Mouse (Mus musculus) layer of hippocampus, adult 11-12 months (tissue): ENCODE data around the gene Atraid.

Experiments used
- DNase-seq: peaks from one replicate; pipeline ENCODE4 v3.0.0; 2022; ENCODE audit warnings: low spot score

The Atraid gene

DNA sequence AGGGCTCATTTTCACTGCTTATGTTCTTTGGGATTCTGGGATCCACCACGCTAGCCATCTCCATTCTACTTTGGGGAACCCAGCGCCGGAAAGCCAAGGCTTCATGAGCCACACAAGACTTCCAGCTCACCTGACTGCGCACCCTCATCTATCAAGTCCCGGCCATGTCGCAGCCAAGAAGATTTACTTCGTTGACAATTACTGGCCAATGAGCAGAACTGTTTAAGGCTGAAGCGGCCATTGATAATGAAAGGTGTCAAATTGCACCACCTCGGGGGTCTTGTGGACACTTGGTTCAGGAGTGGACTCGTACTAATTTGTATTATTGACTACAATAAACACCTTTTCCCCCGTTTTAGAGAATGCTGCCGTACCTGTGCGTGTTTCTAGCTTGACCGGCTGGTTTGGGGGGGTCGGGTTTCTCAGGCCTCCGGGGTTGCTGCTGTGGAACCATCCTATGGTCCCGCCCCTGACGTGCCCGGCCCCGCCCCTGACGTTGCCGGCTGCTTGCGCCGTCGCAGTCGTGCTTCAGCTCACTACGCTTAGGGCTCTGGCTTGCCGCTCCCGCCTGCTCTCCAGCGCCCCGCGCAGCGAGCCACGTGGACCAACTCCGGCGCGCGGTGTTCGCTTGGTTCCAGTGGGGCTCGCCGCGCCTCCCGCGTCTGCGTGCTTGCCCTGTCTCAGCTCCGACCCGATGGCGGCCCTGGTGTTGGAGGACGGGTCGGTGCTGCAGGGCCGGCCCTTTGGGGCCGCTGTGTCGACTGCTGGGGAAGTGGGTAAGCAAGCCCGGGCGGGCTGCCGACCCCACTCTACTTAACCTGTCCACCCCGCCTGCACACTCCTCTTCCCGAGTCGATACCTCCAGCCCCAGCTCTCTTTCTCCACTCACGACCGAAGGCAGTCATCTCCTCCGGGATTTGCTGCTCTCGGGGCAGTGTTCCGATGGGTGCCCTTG, 6.4 kb downstream of the Atraid start, which contains the start of gene Cad:
Gene Cad, plus strand, starts transcription at position 520 of the 955 bp plus-strand sequence.
- DNase-seq, result peak; percentile 92

DNA sequence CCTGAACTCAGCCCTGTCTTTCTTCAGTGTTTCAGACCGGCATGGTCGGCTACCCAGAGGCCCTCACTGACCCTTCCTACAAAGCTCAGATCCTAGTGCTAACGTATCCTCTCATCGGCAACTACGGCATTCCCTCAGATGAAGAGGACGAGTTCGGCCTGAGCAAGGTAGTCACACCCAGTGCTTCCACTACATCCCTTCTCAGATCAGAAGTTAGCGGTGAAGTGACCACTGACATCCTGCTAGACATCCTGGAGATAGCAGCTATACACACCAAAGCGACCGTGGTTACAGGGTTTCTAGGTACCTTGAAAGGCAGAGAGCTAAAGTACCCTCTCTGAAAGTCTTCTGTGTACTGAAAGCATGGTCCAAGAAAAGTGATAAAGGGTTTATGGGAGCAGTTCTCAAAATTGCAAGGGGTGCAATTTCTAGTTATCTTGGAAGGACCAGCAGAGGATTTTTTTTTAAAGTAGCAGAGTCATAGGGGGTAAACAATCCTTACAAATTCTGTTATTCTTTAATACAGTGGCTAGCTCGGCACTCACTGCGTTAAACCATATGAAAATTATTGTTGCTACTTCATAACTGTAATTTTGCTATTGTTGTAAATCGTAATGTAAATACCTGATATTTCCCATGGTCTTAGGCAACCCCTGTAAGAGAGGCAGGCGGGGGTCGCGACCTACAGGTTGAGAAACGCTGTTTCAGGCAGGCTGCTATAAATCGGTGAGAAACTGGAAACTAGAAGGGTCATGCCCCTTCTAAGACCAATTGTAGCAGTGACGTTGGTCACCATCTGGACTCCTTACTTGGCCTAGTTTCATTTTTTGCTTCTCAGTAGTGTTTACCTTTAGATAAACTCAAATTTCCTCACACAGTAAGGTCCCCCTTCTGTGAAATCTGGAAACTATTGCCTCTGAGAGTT, 7.4 kb downstream of the Atraid start:
- no peak for DNase-seq

- no peak for DNase-seq
Observed at GRCm38 (mm10) chr5:31069810-31070209, 21.7 kb downstream of the Atraid start.

- no peak for DNase-seq
Observed at GRCm38 (mm10) chr5:31071059-31071458, 22.9 kb downstream of the Atraid start.

GRCm38 (mm10) chr5:31071821-31072220, 23.7 kb downstream of the Atraid start:
- DNase-seq, result no peak

GRCm38 (mm10) chr5:31073176-31073575, 25.1 kb downstream of the Atraid start:
- DNase-seq, result no peak

DNA sequence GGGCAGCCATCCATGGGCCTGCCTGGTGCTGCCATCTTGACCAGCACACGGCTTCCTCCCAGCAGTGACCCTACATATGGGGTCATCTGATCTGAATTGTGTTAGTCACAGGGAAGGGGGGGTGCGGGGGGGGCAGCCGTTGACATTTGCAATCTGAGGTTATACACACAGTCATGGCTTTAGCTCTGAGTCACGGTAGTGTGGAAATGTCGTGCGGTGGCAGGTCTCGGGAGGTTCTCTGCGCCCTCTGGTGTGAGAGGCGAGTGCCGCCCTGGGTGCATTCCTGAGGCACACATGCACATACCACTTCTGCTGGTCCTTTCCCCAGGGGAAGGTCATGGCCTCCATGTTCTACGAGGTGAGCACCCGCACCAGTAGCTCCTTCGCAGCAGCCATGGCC, 28.2 kb downstream of the Atraid start:
- no peak for DNase-seq

DNA sequence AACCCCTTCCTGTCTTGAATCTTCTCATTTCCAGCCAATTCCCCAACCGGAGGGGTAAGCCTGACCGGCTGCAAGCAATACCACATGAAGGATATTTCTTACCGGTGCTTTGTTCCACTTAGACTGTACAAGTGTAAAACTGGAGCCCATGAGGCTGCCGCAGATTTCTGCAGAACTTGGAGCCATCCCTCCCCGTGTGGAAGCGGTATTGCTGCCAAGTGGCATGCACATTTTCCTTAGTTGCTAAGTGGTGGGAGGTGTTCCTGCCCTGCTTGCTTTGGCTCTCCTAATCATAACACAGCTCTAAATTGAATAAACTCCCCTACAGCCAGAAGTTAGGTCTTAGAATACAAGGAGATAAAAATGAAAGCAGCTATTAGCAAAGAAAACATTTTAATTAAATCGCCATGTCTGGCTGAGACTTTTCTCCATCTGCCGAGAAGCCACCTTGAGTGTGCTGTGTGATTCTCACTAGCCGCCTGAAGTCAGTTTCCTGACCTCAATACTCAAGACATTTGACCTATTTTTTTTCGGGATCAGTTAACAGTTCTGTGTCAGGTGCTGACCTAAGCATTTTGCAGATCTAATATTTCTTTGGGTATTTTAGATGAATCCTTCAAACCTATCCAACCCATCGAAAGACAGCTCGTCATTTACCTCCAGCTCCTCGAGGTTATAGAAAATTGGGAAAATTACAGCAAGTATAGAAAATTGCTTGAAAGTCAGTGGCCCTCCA, 32.1 kb downstream of the Atraid start:
- peak; percentile 52 for DNase-seq

DNA sequence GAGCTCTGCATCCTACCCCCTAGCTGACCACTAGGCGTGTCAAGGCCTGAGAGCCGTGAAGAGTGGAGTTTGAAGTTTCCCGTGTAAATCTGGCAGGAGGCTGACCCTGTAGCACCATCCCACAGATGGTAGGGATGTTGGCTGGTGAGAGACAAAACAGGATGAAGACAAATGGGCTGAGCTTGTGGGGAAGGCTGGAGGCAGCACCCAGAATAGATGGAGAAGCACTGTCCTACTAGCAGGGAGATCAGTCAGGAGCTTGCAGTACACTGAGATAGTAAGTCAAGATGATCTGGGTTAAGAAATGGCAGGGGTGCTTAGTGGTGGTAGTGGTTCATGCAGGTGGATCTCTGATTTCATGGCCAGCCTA, 32.7 kb downstream of the Atraid start:
- DNase-seq, result no peak

GRCm38 (mm10) chr5:31081386-31081785, 33.3 kb downstream of the Atraid start:
- DNase-seq, result no peak

DNA sequence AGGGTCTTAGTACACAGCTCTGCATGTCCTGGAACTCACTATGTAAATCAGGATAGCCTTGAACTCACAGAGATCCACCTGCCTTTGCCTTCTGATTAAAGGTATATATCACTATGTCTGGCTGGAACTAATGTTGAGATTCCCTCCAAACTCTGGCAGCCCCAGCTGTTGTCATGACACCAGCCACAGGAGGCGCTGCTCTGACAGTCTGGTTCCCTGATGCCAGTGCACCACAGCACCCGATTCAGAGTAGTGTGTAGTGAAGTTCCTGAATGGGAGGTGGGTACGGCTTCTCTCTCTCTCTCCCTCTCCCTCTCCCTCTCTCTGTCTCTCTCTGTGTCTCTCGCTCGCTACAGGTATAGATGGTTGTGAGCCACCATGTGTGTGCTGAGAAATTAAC, 34.2 kb downstream of the Atraid start:
- peak; percentile 68 for DNase-seq

DNA sequence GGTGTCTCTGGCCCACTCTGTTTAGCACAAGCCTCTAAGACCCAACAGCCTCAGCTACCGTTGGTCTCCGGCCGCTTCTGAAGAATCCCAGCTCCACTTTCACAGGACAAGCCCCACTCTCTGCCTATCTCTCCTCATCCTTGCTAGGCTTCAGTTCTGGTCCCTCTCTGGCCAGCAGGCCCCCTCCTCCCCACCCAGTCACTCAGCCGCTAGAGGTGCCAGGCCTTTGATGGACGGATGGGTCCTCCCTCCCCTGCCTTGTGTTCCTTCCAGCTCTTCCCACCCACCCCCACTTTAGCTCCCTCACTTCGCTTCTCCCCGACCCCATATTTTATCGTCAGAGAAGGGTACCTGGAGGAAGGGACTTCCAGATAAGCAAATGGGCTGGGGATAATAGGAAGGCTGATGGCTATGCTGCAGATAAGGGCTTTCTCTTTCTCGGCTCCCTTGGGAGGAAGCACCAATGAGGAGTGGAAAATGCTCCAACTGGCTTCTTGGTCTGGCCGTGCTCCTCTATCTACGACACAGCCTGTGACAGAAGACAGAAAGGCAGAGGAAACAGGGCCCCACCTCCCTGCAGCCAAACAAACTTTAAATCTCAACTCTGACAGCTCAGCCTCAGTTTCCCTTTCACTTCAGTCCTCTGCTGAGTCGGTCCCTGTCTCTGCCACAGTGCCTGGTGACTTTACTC, 35.0 kb downstream of the Atraid start:
- no peak for DNase-seq

DNA sequence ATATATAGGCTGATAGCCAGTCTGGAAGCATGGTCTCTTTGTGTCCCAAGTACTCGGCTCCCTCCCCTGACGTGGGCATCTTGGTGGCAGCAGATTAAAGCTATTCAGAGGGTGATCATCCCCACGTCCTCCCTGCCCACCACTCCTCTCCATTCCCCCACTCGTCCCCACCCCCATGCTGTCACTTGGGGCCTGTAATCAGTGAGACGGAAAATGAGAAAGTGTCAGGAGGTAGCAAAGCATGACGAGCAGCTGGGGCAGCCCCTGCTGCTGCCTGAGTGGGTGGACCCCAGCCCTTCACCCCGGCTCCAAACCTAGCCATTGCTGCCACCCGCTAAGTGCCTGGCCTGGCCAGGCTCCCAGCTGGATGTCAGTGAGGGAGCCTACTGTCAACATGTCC, 35.8 kb downstream of the Atraid start:
- no peak for DNase-seq

- DNase-seq, result no peak
Observed at GRCm38 (mm10) chr5:31086606-31087005, 38.5 kb downstream of the Atraid start.

- DNase-seq, result no peak
Observed at GRCm38 (mm10) chr5:31087131-31087530, 39.0 kb downstream of the Atraid start.

GRCm38 (mm10) chr5:31092231-31092975, 44.3 kb downstream of the Atraid start:
- DNase-seq, result peak; percentile 63

DNA sequence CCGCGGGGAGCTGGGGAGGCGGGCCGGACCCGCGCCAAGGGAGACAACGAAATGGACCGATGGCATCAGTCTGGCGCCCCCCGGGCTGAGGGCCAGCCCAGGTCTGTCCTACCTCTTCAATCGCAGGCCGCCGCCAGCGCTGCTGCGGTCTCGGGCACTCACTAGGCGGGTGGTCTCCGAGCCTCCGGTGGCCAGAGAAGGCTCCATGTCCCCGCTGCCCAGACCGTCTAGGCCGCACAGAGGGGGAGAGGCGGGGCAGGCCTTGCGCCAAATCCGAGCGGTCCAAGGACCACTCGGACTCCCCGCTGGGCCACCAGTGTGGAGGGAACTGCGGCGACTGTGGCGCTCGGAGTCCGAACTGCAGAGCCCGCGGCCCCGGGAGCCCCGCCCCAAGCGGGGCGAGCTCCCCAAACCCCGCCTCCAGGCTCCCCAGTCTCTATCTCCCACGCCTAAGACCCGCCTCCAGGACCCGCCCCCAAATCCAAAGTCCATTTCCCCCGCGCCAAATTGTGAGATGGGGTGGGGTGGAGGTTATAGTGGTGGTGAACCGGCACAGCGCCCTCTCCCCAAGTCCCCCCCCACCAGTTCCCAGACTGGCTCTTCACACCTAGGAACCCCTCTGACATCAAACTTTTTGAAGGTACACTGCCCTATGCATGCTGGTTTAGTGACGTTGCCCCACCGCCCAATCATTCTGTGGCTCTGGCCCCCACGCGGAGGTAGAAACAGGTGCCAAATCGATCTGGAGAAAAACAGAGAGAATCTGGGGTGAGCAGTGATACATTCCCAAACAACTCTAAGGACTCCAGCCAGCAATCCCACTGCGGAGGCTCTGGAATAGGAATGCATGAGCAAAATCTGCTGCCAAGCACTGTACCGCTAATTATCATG, 45.3 kb downstream of the Atraid start:
- peak; percentile 64 for DNase-seq

DNA sequence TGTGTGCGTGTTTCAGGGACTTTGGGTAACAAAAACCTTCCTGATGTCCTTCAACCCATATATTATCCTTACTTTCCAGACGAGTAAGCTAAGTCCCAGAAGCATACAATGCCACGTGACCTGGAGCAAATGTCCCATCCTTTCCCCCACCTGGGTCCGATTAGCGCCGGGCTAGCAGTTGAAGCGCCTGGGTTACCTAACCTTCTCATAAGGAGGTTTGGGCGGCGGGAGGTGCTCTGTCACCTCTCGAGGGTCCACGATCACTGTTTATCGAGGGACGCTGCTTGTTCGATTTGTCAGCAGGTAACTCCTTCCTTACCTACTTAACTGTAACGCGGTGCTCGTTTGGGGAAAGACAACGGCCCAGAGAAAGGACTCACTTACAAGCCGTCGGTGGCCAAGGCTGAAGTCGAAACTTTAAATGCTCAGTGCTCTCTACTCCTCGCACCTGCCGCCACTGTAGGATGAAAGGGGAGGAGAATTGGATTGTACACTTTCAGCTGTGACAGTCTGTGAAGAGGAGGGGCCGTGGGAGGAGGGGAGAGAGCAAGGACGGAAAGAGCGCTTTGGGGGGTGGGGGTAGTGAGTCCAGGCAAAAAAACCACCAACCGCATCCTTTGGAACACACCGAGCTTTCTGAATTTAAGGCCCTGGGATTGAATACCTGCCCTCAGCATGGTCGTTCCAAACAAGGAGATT, 46.1 kb downstream of the Atraid start:
- no peak for DNase-seq
